Mouse (Mus musculus) heart, embryonic 12.5 days (tissue): ENCODE results near the gene Clpx. TPM values are rescaled to one million over a fixed set of nuclear protein-coding genes. Genes with fewer than 3 reads are reported as not detected.

ENCODE experiments used
- ATAC-seq: fragments of 200-750 bp; cut with Nextera tagmentation; 2 replicates; pipeline ENCODE4 v1.8.0; 2017; ENCODE audit warnings: moderate TSS enrichment, moderate library complexity; ENCODE audit not compliant: insufficient number of reproducible peaks, low FRiP score
- H3K27ac ChIP-seq: fragments of 300-500 bp; sonication (generic); 2 replicates; pipeline ENCODE4 v1.5.1; 2016; ENCODE audit warnings: mild to moderate bottlenecking, moderate library complexity; ENCODE audit not compliant: poor library complexity, severe bottlenecking
- H3K27me3 ChIP-seq: fragments of 300-500 bp; sonication (generic); replicated peaks from 2 replicates; pipeline ENCODE4 v1.6.1; 2016; ENCODE audit warnings: mild to moderate bottlenecking, moderate library complexity
- H3K36me3 ChIP-seq: fragments of 300-500 bp; sonication (generic); 2 replicates; pipeline ENCODE4 v1.6.1; 2016; ENCODE audit warnings: mild to moderate bottlenecking, moderate library complexity
- H3K4me1 ChIP-seq: fragments of 300-500 bp; sonication (generic); replicated peaks from 2 replicates; pipeline ENCODE4 v1.6.1; 2016; ENCODE audit warnings: mild to moderate bottlenecking
- H3K4me2 ChIP-seq: fragments of 300-500 bp; sonication (generic); 2 replicates; pipeline ENCODE4 v1.6.1; 2016; ENCODE audit warnings: mild to moderate bottlenecking, moderate library complexity
- H3K4me3 ChIP-seq: fragments of 300-500 bp; sonication (generic); 2 replicates; pipeline ENCODE4 v1.5.1; 2016; ENCODE audit warnings: mild to moderate bottlenecking
- H3K9ac ChIP-seq: fragments of 300-500 bp; sonication (generic); 2 replicates; pipeline ENCODE4 v1.6.1; 2016; ENCODE audit warnings: mild to moderate bottlenecking, moderate library complexity
- H3K9me3 ChIP-seq: fragments of 300-500 bp; sonication (generic); replicated peaks from 2 replicates; pipeline ENCODE4 v1.6.1; 2016; ENCODE audit warnings: mild to moderate bottlenecking, moderate library complexity
- WGBS: fragments of 180-500 bp; shearing (Covaris S2); methylation state at CpG from one replicate; pipeline ENCODE4 v1.1.7; 2016; 5-methylcytosine and 5-hydroxymethylcytosine counted together
- polyA plus RNA-seq: library from polyadenylated mRNA; unstranded; fragments of >200 nt; fragmentation: Nextera tagmentation; extraction: Ambion mirVana; gene quantifications from 2 replicates; pipeline ENCODE4 v1.2.1, GENCODE M21; 2016

The Clpx gene
- polyA plus RNA-seq, 1 experiment from 2014 or later = 44.6 TPM

DNA sequence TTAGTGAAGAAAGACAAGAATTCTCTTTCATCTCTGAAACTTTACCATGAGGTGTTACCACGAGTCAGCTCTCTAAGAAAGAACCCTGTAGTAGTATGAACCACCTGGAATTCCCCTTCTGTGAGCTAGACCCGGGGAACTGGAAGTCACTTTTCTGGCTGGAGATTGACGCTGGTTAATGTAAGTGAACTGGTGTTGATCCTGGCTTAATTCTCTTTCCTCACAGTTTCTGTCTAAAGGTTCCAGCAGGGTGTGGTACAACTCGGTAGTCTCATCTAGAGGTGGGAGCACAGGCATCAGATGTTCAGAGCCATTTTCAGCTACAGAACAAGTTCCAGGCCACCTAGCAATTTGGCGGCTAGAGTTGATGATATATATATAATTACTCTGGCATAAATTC lies 941 bp upstream of the Clpx start:
- H3K27me3 ChIP-seq = no peaks in the 10 kb centered on the region
- WGBS = 31% methylated on average over 5 of the region's 5 CpGs
- no peaks in the 10 kb centered on the region for H3K9me3 ChIP-seq
- H3K4me2 ChIP-seq = peak overlapping the region; percentile 77
- H3K36me3 ChIP-seq = peaks cover 5% of the 10 kb centered on the region
- peak overlapping the region; percentile 84 for H3K4me3 ChIP-seq
- peaks cover 12% of the 10 kb centered on the region for H3K4me1 ChIP-seq
- H3K9ac ChIP-seq = peak overlapping the region; percentile 79
- ATAC-seq = no peak
- H3K27ac ChIP-seq = peak overlapping the region; percentile 82

- WGBS = under 1% methylated on average over 9 of the region's 9 CpGs
- Histone ChIP-seq H3K4me2 (peak overlapping the region; percentile 77), H3K27ac (peak overlapping the region; percentile 82), H3K36me3 (peaks cover 5% of the 10 kb centered on the region), H3K9me3 (no peaks in the 10 kb centered on the region), H3K4me3 (peak overlapping the region; percentile 84), H3K4me1 (peaks cover 12% of the 10 kb centered on the region), H3K27me3 (no peaks in the 10 kb centered on the region), H3K9ac (peak overlapping the region; percentile 79)
- no peak for ATAC-seq
Observed at GRCm38 (mm10) chr9:65293580-65293972, 484 bp upstream of the Clpx start.

- H3K36me3 ChIP-seq = peaks cover 8% of the 10 kb centered on the region
- H3K27ac ChIP-seq = peak overlapping the region; percentile 83
- no peaks in the 10 kb centered on the region for H3K9me3 ChIP-seq
- H3K4me2 ChIP-seq = peak overlapping the region; percentile 77
- H3K9ac ChIP-seq = peak overlapping the region; percentile 93
- 2% methylated on average over 28 of the region's 28 CpGs for WGBS
- peaks cover 16% of the 10 kb centered on the region for H3K4me1 ChIP-seq
- peak; percentile 18; the same call in 1 of the 2 replicates for ATAC-seq
- H3K27me3 ChIP-seq = no peaks in the 10 kb centered on the region
- peak overlapping the region; percentile 84 for H3K4me3 ChIP-seq
Observed at GRCm38 (mm10) chr9:65294716-65295378, 787 bp downstream of the Clpx start.

- Histone ChIP-seq H3K4me3 (no peak overlapping the region), H3K4me2 (no peak overlapping the region)
- WGBS = 91% methylated on average over 2 of the region's 2 CpGs
Observed at GRCm38 (mm10) chr9:65297056-65297455, 3.0 kb downstream of the Clpx start.

GRCm38 (mm10) chr9:65298761-65299160 lies 4.7 kb downstream of the Clpx start:
- WGBS = 80% methylated on average over 3 of the region's 3 CpGs
- Histone ChIP-seq H3K4me2 (no peak overlapping the region), H3K4me3 (no peak overlapping the region), H3K27ac (no peak overlapping the region), H3K27me3 (no peaks in the 10 kb centered on the region), H3K4me1 (peaks cover 10% of the 10 kb centered on the region; the same call in 1 of the 2 replicates), H3K36me3 (peaks cover 42% of the 10 kb centered on the region), H3K9me3 (no peaks in the 10 kb centered on the region), H3K9ac (no peak overlapping the region)
- ATAC-seq = no peak

More at GRCm38 (mm10) chr9:65297056-65297455, 3.0 kb downstream of the Clpx start:
- H3K27ac ChIP-seq = no peak overlapping the region
- no peak for ATAC-seq
- peaks cover 16% of the 10 kb centered on the region for H3K4me1 ChIP-seq
- H3K36me3 ChIP-seq = peaks cover 25% of the 10 kb centered on the region
- no peaks in the 10 kb centered on the region for H3K27me3 ChIP-seq
- H3K9ac ChIP-seq = no peak overlapping the region
- no peaks in the 10 kb centered on the region for H3K9me3 ChIP-seq

- 91% methylated on average over 7 of the region's 7 CpGs for WGBS
- peaks cover 47% of the 10 kb centered on the region for H3K36me3 ChIP-seq
- H3K4me1 ChIP-seq = peaks cover 10% of the 10 kb centered on the region; the same call in 1 of the 2 replicates
- H3K27ac ChIP-seq = no peak overlapping the region
- H3K9me3 ChIP-seq = no peaks in the 10 kb centered on the region
- no peak overlapping the region for H3K9ac ChIP-seq
- H3K4me3 ChIP-seq = no peak overlapping the region
- H3K4me2 ChIP-seq = no peak overlapping the region
- no peak for ATAC-seq
- no peaks in the 10 kb centered on the region for H3K27me3 ChIP-seq
Observed at GRCm38 (mm10) chr9:65299650-65300049, 5.6 kb downstream of the Clpx start.

DNA sequence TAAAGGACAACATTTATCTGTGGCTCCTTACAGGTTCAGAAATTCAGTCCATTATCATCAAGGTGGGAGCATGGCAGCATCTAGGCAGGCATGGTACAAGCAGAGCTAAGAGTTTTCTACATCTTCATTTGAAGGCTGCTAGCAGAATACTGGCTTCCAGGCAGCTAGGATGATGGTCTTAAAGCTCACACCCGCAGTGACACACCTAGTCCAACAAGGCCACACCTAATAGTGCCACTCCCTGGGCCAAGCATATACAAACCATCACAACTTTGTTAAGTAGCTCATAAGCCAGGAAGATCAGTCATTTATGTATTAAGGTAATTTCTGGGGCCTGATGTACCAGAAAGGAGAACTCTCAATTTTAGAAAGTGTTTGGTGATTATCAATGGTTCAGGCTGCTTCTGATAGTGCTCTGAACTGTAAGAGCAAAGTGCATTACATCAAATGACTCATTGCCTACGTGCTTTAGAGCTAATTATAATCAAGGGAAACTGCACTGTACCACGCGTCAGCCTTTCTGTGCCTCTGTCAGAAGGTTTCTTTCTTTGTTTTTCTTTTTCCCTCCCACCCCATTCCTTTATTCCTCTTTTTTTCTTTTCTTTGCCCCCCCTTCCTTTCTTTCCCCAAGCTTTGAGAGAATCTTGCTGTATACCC lies 8.4 kb downstream of the Clpx start:
- Histone ChIP-seq H3K9me3 (no peaks in the 10 kb centered on the region), H3K36me3 (peaks cover 66% of the 10 kb centered on the region), H3K4me1 (0 out of 2 replicates have a peak, but pooled peaks cover 4% of the 10 kb centered on the region), H3K4me2 (no peak overlapping the region), H3K4me3 (no peak overlapping the region), H3K27ac (no peak overlapping the region), H3K9ac (no peak overlapping the region), H3K27me3 (no peaks in the 10 kb centered on the region)
- ATAC-seq = no peak
- WGBS = 84% methylated on average over 4 of the region's 4 CpGs

GRCm38 (mm10) chr9:65303586-65303985 lies 9.5 kb downstream of the Clpx start:
- Histone ChIP-seq H3K27me3 (no peaks in the 10 kb centered on the region), H3K9me3 (no peaks in the 10 kb centered on the region), H3K4me2 (no peak overlapping the region), H3K4me1 (0 out of 2 replicates have a peak, but pooled peaks cover 3% of the 10 kb centered on the region), H3K9ac (no peak overlapping the region), H3K36me3 (peaks cover 70% of the 10 kb centered on the region), H3K4me3 (no peak overlapping the region), H3K27ac (no peak overlapping the region)
- WGBS = 93% methylated on average over 4 of the region's 4 CpGs
- ATAC-seq = no peak

DNA sequence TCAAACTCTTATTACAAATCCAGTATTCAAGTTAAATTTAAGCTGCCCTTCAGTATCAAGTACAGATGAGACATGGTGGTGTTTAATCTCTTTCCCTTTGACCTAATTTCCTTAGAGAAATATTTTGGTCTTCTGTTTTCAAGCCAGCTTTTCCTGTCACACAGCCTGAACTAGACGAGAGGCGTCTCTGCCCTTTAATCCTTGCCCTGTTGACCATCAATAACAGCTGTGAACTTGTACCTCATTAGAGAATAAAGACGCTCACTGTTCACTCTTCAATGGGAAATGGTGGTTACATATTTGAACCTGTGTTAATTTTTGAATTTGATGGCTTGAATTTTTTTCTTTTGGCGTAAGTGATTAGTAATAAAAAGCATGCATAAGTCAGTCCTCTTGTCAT lies 10.2 kb downstream of the Clpx start:
- Histone ChIP-seq H3K4me3 (no peak overlapping the region), H3K27ac (no peak overlapping the region), H3K27me3 (no peaks in the 10 kb centered on the region), H3K36me3 (peaks cover 75% of the 10 kb centered on the region), H3K9ac (no peak overlapping the region), H3K4me1 (no peaks in the 10 kb centered on the region), H3K4me2 (no peak overlapping the region), H3K9me3 (no peaks in the 10 kb centered on the region)
- ATAC-seq = no peak
- 72% methylated on average over 4 of the region's 4 CpGs for WGBS

DNA sequence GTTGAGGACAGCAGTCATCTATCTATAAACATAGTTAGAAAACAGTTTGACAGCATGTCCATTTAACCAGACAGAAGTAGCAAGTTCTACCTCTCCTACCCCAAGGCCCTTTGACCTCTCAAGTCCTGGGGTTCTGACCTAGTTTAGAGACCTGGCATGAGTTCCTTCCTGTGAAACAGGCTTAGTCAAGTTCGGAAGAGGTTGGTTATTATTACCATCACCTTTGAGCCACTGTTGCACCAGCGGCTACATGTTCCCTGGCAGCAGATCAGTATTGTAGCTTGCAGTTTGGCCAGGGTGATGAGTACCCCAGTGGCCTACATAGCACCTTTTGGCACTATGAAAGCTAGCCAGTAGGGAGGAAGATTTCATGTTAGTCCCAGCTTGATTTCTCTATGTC lies 12.6 kb downstream of the Clpx start:
- no peak for ATAC-seq
- Histone ChIP-seq H3K27ac (no peak overlapping the region), H3K4me2 (no peak overlapping the region), H3K4me3 (no peak overlapping the region), H3K27me3 (no peaks in the 10 kb centered on the region), H3K9me3 (no peaks in the 10 kb centered on the region), H3K9ac (no peak overlapping the region), H3K36me3 (peaks cover 65% of the 10 kb centered on the region), H3K4me1 (no peaks in the 10 kb centered on the region)
- 93% methylated on average over 2 of the region's 2 CpGs for WGBS

- Histone ChIP-seq H3K36me3 (peaks cover 65% of the 10 kb centered on the region), H3K9ac (no peak overlapping the region), H3K27me3 (no peaks in the 10 kb centered on the region), H3K4me2 (no peak overlapping the region), H3K9me3 (no peaks in the 10 kb centered on the region), H3K4me3 (no peak overlapping the region), H3K27ac (no peak overlapping the region), H3K4me1 (no peaks in the 10 kb centered on the region)
- 80% methylated on average over 1 of the region's 1 CpGs for WGBS
- ATAC-seq = no peak
Observed at GRCm38 (mm10) chr9:65308011-65308410, 14.0 kb downstream of the Clpx start.
